Mouse (Mus musculus) hindbrain, embryonic 16.5 days (tissue): ENCODE measurements around the gene Prokr2. TPM values are rescaled to one million over a fixed set of nuclear protein-coding genes. Genes with fewer than 3 reads are reported as not detected.
"Not testable (repeated sequence)": the region's sequence is repeated elsewhere in the genome, so short reads cannot be mapped to it uniquely, and the experiment has no call there.

Source experiments
- ATAC-seq: fragments of 200-750 bp; cut with Nextera tagmentation; 2 replicates; pipeline ENCODE4 v1.8.0; 2017; ENCODE audit warnings: moderate TSS enrichment, moderate library complexity
- H3K27ac ChIP-seq: fragments of 300-500 bp; sonication (generic); 2 replicates; pipeline ENCODE4 v1.5.1; 2014; ENCODE audit warnings: low read depth, mild to moderate bottlenecking, control low read depth, low read length, moderate library complexity
- H3K27me3 ChIP-seq: fragments of 300-500 bp; sonication (generic); replicated peaks from 2 replicates; pipeline ENCODE4 v1.6.1; 2014; ENCODE audit warnings: low read length; ENCODE audit not compliant: control insufficient read depth, insufficient read depth
- H3K36me3 ChIP-seq: fragments of 300-500 bp; sonication (generic); 2 replicates; pipeline ENCODE4 v1.6.1; 2014; ENCODE audit warnings: mild to moderate bottlenecking, low read length, moderate library complexity, mixed read lengths; ENCODE audit not compliant: control insufficient read depth, insufficient read depth
- H3K4me1 ChIP-seq: fragments of 300-500 bp; sonication (generic); 2 replicates; pipeline ENCODE4 v1.6.1; 2014; ENCODE audit warnings: low read depth, low read length; ENCODE audit not compliant: control insufficient read depth, insufficient read depth
- H3K4me2 ChIP-seq: fragments of 300-500 bp; sonication (generic); 2 replicates; pipeline ENCODE4 v1.6.1; 2014; ENCODE audit warnings: mild to moderate bottlenecking, low read length, control low read depth, moderate library complexity
- H3K4me3 ChIP-seq: fragments of 300-500 bp; sonication (generic); 2 replicates; pipeline ENCODE4 v1.5.1; 2014; ENCODE audit warnings: mild to moderate bottlenecking, low read length, control low read depth, moderate library complexity
- H3K9ac ChIP-seq: fragments of 300-500 bp; sonication (generic); 2 replicates; pipeline ENCODE4 v1.6.1; 2014; ENCODE audit warnings: low read depth, mild to moderate bottlenecking, control low read depth, low read length, moderate library complexity
- H3K9me3 ChIP-seq: fragments of 300-500 bp; sonication (generic); 2 replicates; pipeline ENCODE4 v1.6.1; 2014; ENCODE audit warnings: mild to moderate bottlenecking, low read length, moderate library complexity; ENCODE audit not compliant: control insufficient read depth
- WGBS: fragments of 180-500 bp; shearing (Covaris S2); extraction: QIAGEN DNeasy Blood & Tissue Kit; methylation state at CpG from one replicate; pipeline ENCODE4 v1.1.7; 2014; 5-methylcytosine and 5-hydroxymethylcytosine counted together
- polyA plus RNA-seq: library from polyadenylated mRNA; unstranded; fragments of >200 nt; fragmentation: Nextera tagmentation; extraction: Ambion mirVana; gene quantifications from 2 replicates; pipeline ENCODE4 v1.2.1, GENCODE M21; 2015

The Prokr2 gene
- polyA plus RNA-seq, 1 experiment from 2014 or later = 4.0 TPM

GRCm38 (mm10) chr2:132301436-132301835 is 83.8 kb downstream of the Prokr2 start:
- Histone ChIP-seq H3K36me3 (peaks cover 43% of the 10 kb centered on the region), H3K4me1 (no peaks in the 10 kb centered on the region)
- 97% methylated on average over 4 of the region's 4 CpGs for WGBS

GRCm38 (mm10) chr2:132298250-132298649 is 87.0 kb downstream of the Prokr2 start:
- Histone ChIP-seq H3K4me1 (no peaks in the 10 kb centered on the region), H3K4me3 (no peak overlapping the region), H3K27me3 (no peaks in the 10 kb centered on the region), H3K9me3 (no peaks in the 10 kb centered on the region), H3K4me2 (no peak overlapping the region), H3K36me3 (peaks cover 44% of the 10 kb centered on the region), H3K27ac (no peak overlapping the region), H3K9ac (no peak overlapping the region)
- 95% methylated on average over 4 of the region's 4 CpGs for WGBS
- no peak for ATAC-seq

More at GRCm38 (mm10) chr2:132301436-132301835, 83.8 kb downstream of the Prokr2 start:
- Histone ChIP-seq H3K4me3 (no peak overlapping the region), H3K27ac (no peak overlapping the region), H3K9ac (no peak overlapping the region), H3K27me3 (no peaks in the 10 kb centered on the region), H3K9me3 (no peaks in the 10 kb centered on the region), H3K4me2 (no peak overlapping the region)
- ATAC-seq = no peak

- no peak overlapping the region for H3K27ac ChIP-seq
- peaks cover 23% of the 10 kb centered on the region for H3K36me3 ChIP-seq
- H3K4me2 ChIP-seq = no peak overlapping the region
- H3K9me3 ChIP-seq = no peaks in the 10 kb centered on the region
- peaks cover 15% of the 10 kb centered on the region for H3K4me1 ChIP-seq
- WGBS = 95% methylated on average over 10 of the region's 10 CpGs
- H3K4me3 ChIP-seq = no peak overlapping the region
- H3K27me3 ChIP-seq = no peaks in the 10 kb centered on the region
- no peak overlapping the region for H3K9ac ChIP-seq
- ATAC-seq = no peak
Observed at GRCm38 (mm10) chr2:132293694-132294450, 91.4 kb downstream of the Prokr2 start.

GRCm38 (mm10) chr2:132292083-132292482 is 93.2 kb downstream of the Prokr2 start:
- no peak overlapping the region for H3K9ac ChIP-seq
- H3K27ac ChIP-seq = no peak overlapping the region
- H3K27me3 ChIP-seq = no peaks in the 10 kb centered on the region
- H3K4me1 ChIP-seq = peaks cover 15% of the 10 kb centered on the region
- H3K36me3 ChIP-seq = peaks cover 11% of the 10 kb centered on the region
- ATAC-seq = no peak
- H3K9me3 ChIP-seq = peaks cover 3% of the 10 kb centered on the region; the same call in 1 of the 2 replicates
- H3K4me2 ChIP-seq = no peak overlapping the region
- no peak overlapping the region for H3K4me3 ChIP-seq
- WGBS = 23% methylated on average over 4 of the region's 4 CpGs

- ATAC-seq = no peak
- no peak overlapping the region for H3K4me2 ChIP-seq
- H3K4me1 ChIP-seq = peaks cover 15% of the 10 kb centered on the region
- no peaks in the 10 kb centered on the region for H3K27me3 ChIP-seq
- H3K9me3 ChIP-seq = peaks cover 3% of the 10 kb centered on the region; the same call in 1 of the 2 replicates
- no peak overlapping the region for H3K27ac ChIP-seq
- H3K9ac ChIP-seq = no peak overlapping the region
- no peak overlapping the region for H3K4me3 ChIP-seq
- peaks cover 11% of the 10 kb centered on the region for H3K36me3 ChIP-seq
- WGBS = 64% methylated on average over 3 of the region's 3 CpGs
Observed at GRCm38 (mm10) chr2:132291265-132291664, 94.0 kb downstream of the Prokr2 start.

- Histone ChIP-seq H3K27me3 (no peaks in the 10 kb centered on the region), H3K27ac (no peak overlapping the region), H3K4me1 (peaks cover 15% of the 10 kb centered on the region), H3K9ac (no peak overlapping the region), H3K4me3 (no peak overlapping the region), H3K9me3 (peaks cover 3% of the 10 kb centered on the region; the same call in 1 of the 2 replicates), H3K36me3 (peaks cover 11% of the 10 kb centered on the region), H3K4me2 (no peak overlapping the region)
- no peak for ATAC-seq
- WGBS = 60% methylated on average over 6 of the region's 6 CpGs
Observed at GRCm38 (mm10) chr2:132290808-132291207, 94.4 kb downstream of the Prokr2 start.

- H3K9ac ChIP-seq, H3K4me3 ChIP-seq, H3K27me3 ChIP-seq, H3K36me3 ChIP-seq, H3K27ac ChIP-seq, ATAC-seq, H3K4me2 ChIP-seq, H3K9me3 ChIP-seq: not testable (repeated sequence)
- 86% methylated on average over 5 of the region's 7 CpGs for WGBS
- H3K4me1 ChIP-seq = peaks cover 15% of the 10 kb centered on the region
Observed at GRCm38 (mm10) chr2:132289213-132289612, 96.0 kb downstream of the Prokr2 start.

Other genes starting within 250 kb of the Prokr2 start
- gene Slc23a2, start 240.3 kb downstream of the Prokr2 start, polyA plus RNA-seq = 40.8 and 44.5 TPM in 2 replicates
- gene Tmem230, start 137.6 kb downstream of the Prokr2 start, polyA plus RNA-seq = 47.1 and 48.0 TPM in 2 replicates
- gene Pcna, start 132.1 kb downstream of the Prokr2 start, polyA plus RNA-seq = 112 and 114 TPM in 2 replicates
- gene Cds2, start 122.3 kb downstream of the Prokr2 start, polyA plus RNA-seq = 46.2 and 46.3 TPM in 2 replicates
- 68.4 and 69.0 TPM in 2 replicates for gene Gpcpd1, start 202.3 kb upstream of the Prokr2 start, polyA plus RNA-seq